Comparison of ENCODE assay signal across 14 mouse cellular contexts in genomic region chr12:112200045-112200444, GRCm38 (mm10). TPM values are rescaled to one million over a fixed set of nuclear protein-coding genes. Genes with fewer than 3 reads are reported as not detected.
DNase-seq lines count a peak whose midpoint lies in the region; ATAC-seq and TF ChIP-seq lines count a peak whose summit lies in the region.
"Had no signal": no experiment of that assay in that cellular context is flagged by ENCODE, and none has a peak within 500 bp of the region (broad histone marks: within the 10 kb centered on the region; RNA-seq: fewer than 3 reads in every experiment).

No protein-coding gene starts in this region.

- DNase-seq in heart, postnatal 36 days: no peak
- no peak for DNase-seq in lung, adult 2 months
- DNase-seq in lung, postnatal 25 days (ENCODE audit: low spot score): no peak
- no peak for DNase-seq in limb, embryonic 14.5 days (ENCODE audit: low spot score)
- DNase-seq in lung, postnatal 36 days: peak; percentile 41
- DNase-seq in urinary bladder, postnatal 25 days (ENCODE audit: low spot score): no peak
- DNase-seq: adrenal gland, adult 8-10 months; cerebellum, adult 18-20 months; kidney, adult 18-20 months; kidney, postnatal 25 days; thymus, postnatal 25 days had no signal

- ATAC-seq in heart, embryonic 16.5 days (replicated peaks; ENCODE audit: extremely low read depth, insufficient read depth, low FRiP score): 0 out of 2 replicates have a peak, but pooled peaks have one; percentile 49
- no peak for ATAC-seq in limb, embryonic 14.5 days (ENCODE audit: low FRiP score, low read depth)
- ATAC-seq: CD4-positive, CD25-positive, alpha-beta regulatory T cell, adult 4 months had no signal

- no peak overlapping the region for H3K4me3 ChIP-seq in heart, embryonic 16.5 days (ENCODE audit: low read length)
- no peak overlapping the region for H3K4me3 ChIP-seq in lung, adult 2 months (replicated peaks; ENCODE audit: extremely low read depth, low read depth, low read length)
- no peak overlapping the region for H3K4me3 ChIP-seq in limb, embryonic 14.5 days (replicated peaks; ENCODE audit: low read length)

- no peaks in the 10 kb centered on the region for H3K36me3 ChIP-seq in heart, embryonic 16.5 days (ENCODE audit: control insufficient read depth, insufficient read depth)
- no peaks in the 10 kb centered on the region for H3K36me3 ChIP-seq in limb, embryonic 14.5 days (ENCODE audit: control insufficient read depth, insufficient read depth, low read length)

- no peaks in the 10 kb centered on the region for H3K9me3 ChIP-seq in heart, embryonic 16.5 days (replicated peaks; ENCODE audit: control insufficient read depth, low read length)
- no peaks in the 10 kb centered on the region for H3K9me3 ChIP-seq in limb, embryonic 14.5 days (ENCODE audit: control insufficient read depth, low read length)

- H3K27ac ChIP-seq in heart, embryonic 16.5 days (ENCODE audit: low read length): no peak overlapping the region
- no peak overlapping the region for H3K27ac ChIP-seq in limb, embryonic 14.5 days (replicated peaks; ENCODE audit: low read depth, low read length)
- H3K27ac ChIP-seq: liver, embryonic 14.5 days had no signal

- peaks cover 3% of the 10 kb centered on the region; the same call in 1 of the 2 replicates for H3K27me3 ChIP-seq in heart, embryonic 16.5 days (ENCODE audit: control insufficient read depth, insufficient read depth, low read length)
- no peaks in the 10 kb centered on the region for H3K27me3 ChIP-seq in limb, embryonic 14.5 days (ENCODE audit: control insufficient read depth, insufficient read depth, low read length)

- TF ChIP-seq CTCF in lung, adult 2 months (IDR thresholded peaks at IDR 0.05; ENCODE audit: insufficient read depth, low read length): peak; percentile 35

- no peak overlapping the region for H3K9ac ChIP-seq in heart, embryonic 16.5 days (ENCODE audit: low read length)
- peak overlapping the region; percentile 16; the same call in 1 of the 2 replicates for H3K9ac ChIP-seq in limb, embryonic 14.5 days (ENCODE audit: low read depth, low read length, severe bottlenecking)
- H3K9ac ChIP-seq: liver, embryonic 14.5 days had no signal

- TF ChIP-seq POLR2A in lung, adult 2 months (IDR thresholded peaks at IDR 0.05; ENCODE audit: borderline replicate concordance, extremely low read depth, low read depth, low read length): no peak
- TF ChIP-seq POLR2A in limb, embryonic 14.5 days (IDR thresholded peaks at IDR 0.05; ENCODE audit: borderline replicate concordance, extremely low read depth, insufficient read depth, insufficient read length): no peak

- no peaks in the 10 kb centered on the region for H3K4me1 ChIP-seq in heart, embryonic 16.5 days (ENCODE audit: control insufficient read depth, insufficient read depth, low read length)
- H3K4me1 ChIP-seq in lung, adult 2 months (ENCODE audit: control insufficient read depth, insufficient read depth, low read length): peaks cover 7% of the 10 kb centered on the region
- peaks cover 10% of the 10 kb centered on the region for H3K4me1 ChIP-seq in limb, embryonic 14.5 days (ENCODE audit: control insufficient read depth, insufficient read depth, low read length)

- 47% methylated on average over 2 of the region's 2 CpGs for WGBS in heart, embryonic 16.5 days
- 39% methylated on average over 2 of the region's 2 CpGs for WGBS in lung, adult 2 months
- WGBS in limb, embryonic 14.5 days: 63% methylated on average over 2 of the region's 2 CpGs

- no peak overlapping the region for H3K4me2 ChIP-seq in heart, embryonic 16.5 days (ENCODE audit: low read depth, low read length)
- H3K4me2 ChIP-seq in limb, embryonic 14.5 days (replicated peaks; ENCODE audit: low read depth, low read length, severe bottlenecking): no peak overlapping the region

- intact Hi-C loops in heart, postnatal 36 days (cut with DNase I): loop anchor here (1.0 kb wide), 1 partner anchor 55 kb away; no protein-coding TSS in a partner anchor

RNA-seq across cellular contexts. Expression of gene Kif26a, which starts 54.0 kb away (rescaled TPM):
- polyA plus RNA-seq in heart, embryonic 16.5 days (2015; fragmentation: Nextera tagmentation; extraction: Ambion mirVana): 2.1 and 2.8 TPM in 2 replicates
- 10 to 100 TPM; 13.8 to 15.5 TPM for total RNA-seq in heart, postnatal 36 days (2021)
- 28.8 and 32.4 TPM in 2 replicates for polyA plus RNA-seq in lung, adult 2 months (2012; rRNA removed)
- 21.6 and 29.1 TPM in 2 replicates for polyA plus RNA-seq in limb, embryonic 14.5 days (2012; rRNA removed)
- 6.2 and 7.0 TPM in 2 replicates for polyA plus RNA-seq in limb, embryonic 14.5 days (2014; fragmentation: Nextera tagmentation; extraction: Ambion mirVana)
- polyA plus RNA-seq: CD4-positive, CD25-positive, alpha-beta regulatory T cell, adult 4 months had no signal
